Mouse (Mus musculus) MEL (cell line): Measurements from ENCODE around the gene Mms19. TPM values are rescaled to one million over a fixed set of nuclear protein-coding genes. Genes with fewer than 3 reads are reported as not detected.

Experiments used
- DNase-seq: peaks from one replicate; pipeline ENCODE4 v3.0.0; 2011; ENCODE audit warnings: low read depth, low spot score
- H3K27ac ChIP-seq: 2 replicates; pipeline ENCODE4 v1.5.1; 2012; ENCODE audit warnings: low read depth, mild to moderate bottlenecking, control low read depth, low read length, moderate library complexity; ENCODE audit not compliant: control insufficient read depth
- H3K27me3 ChIP-seq, 2 experiments: fragments of 150-350 bp in 1 of 2; sonication (generic) in 1 of 2; 2 replicates each; pipeline ENCODE4 v1.6.1; 2012; ENCODE audit warnings: low read length in 2 of 2, mild to moderate bottlenecking in 2 of 2, improper control_type of control experiment in 1 of 2, moderate library complexity in 1 of 2; ENCODE audit not compliant: insufficient read depth in 2 of 2, control insufficient read depth in 1 of 2
- H3K36me3 ChIP-seq, 2 experiments: 2 replicates each; pipeline ENCODE4 v1.6.1; 2012 to 2014; ENCODE audit warnings: low read length in 2 of 2, improper control_type of control experiment in 1 of 2, inconsistent platforms in 1 of 2, mild to moderate bottlenecking in 1 of 2; ENCODE audit not compliant: insufficient read depth in 2 of 2, control insufficient read depth in 1 of 2
- H3K4me1 ChIP-seq, 2 experiments: fragments of 150-350 bp in 1 of 2; sonication (generic) in 1 of 2; 2 replicates each; pipeline ENCODE4 v1.6.1; 2012; ENCODE audit warnings: low read length in 2 of 2, improper control_type of control experiment in 1 of 2, mild to moderate bottlenecking in 1 of 2; ENCODE audit not compliant: insufficient read depth in 2 of 2, control insufficient read depth in 1 of 2
- H3K4me3 ChIP-seq, 2 experiments: fragments of 150-350 bp in 1 of 2; sonication (generic) in 1 of 2; 2 replicates each; pipeline ENCODE4 v1.5.1; 2012; ENCODE audit warnings: low read depth in 2 of 2, low read length in 2 of 2, mild to moderate bottlenecking in 2 of 2, moderate library complexity in 2 of 2, control low read depth in 1 of 2, improper control_type of control experiment in 1 of 2; ENCODE audit not compliant: control insufficient read depth in 1 of 2, insufficient read depth in 1 of 2
- H3K79me2 ChIP-seq: 2 replicates; pipeline ENCODE4 v1.6.1; 2012; ENCODE audit warnings: mild to moderate bottlenecking, low read length, moderate library complexity; ENCODE audit not compliant: control insufficient read depth, poor library complexity, insufficient read depth
- H3K9ac ChIP-seq: 2 replicates; pipeline ENCODE4 v1.6.1; 2012; ENCODE audit warnings: low read depth, mild to moderate bottlenecking, control low read depth, low read length, moderate library complexity; ENCODE audit not compliant: control insufficient read depth, poor library complexity, severe bottlenecking
- H3K9me3 ChIP-seq: fragments of 150-350 bp; sonication (generic); replicated peaks from 2 replicates; pipeline ENCODE4 v1.6.1; 2012; ENCODE audit warnings: mild to moderate bottlenecking, low read length, improper control_type of control experiment, moderate library complexity; ENCODE audit not compliant: insufficient read depth
- BHLHE40 ChIP-seq: IDR thresholded peaks from 2 replicates; pipeline ENCODE4 v1.6.1; 2012; ENCODE audit warnings: low read depth, mild to moderate bottlenecking, inconsistent platforms, low read length, improper control_type of control experiment, borderline replicate concordance
- CHD1 ChIP-seq: IDR thresholded peaks from 2 replicates; pipeline ENCODE4 v1.6.1; 2012; ENCODE audit warnings: low read depth, mild to moderate bottlenecking, inconsistent platforms, low read length, improper control_type of control experiment
- CHD2 ChIP-seq: IDR thresholded peaks from 2 replicates; pipeline ENCODE4 v1.6.1; 2011; ENCODE audit warnings: low read length, improper control_type of control experiment
- CTCF ChIP-seq, 3 experiments: IDR thresholded peaks in 2 of 3; conservative IDR thresholded peaks in 1 of 3; 2 replicates each; pipeline ENCODE4 v1.5.1; 2011 to 2012; ENCODE audit warnings: low read length in 3 of 3, low read depth in 2 of 3, mild to moderate bottlenecking in 2 of 3, improper control_type of control experiment in 1 of 3, inconsistent platforms in 1 of 3, mixed read lengths in 1 of 3, moderate library complexity in 1 of 3; ENCODE audit not compliant: control insufficient read depth in 1 of 3, insufficient read depth in 1 of 3, poor library complexity in 1 of 3, severe bottlenecking in 1 of 3
- E2F4 ChIP-seq: IDR thresholded peaks from 2 replicates; pipeline ENCODE4 v1.6.1; 2011; ENCODE audit warnings: low read depth, low read length, improper control_type of control experiment, borderline replicate concordance
- ELF1 ChIP-seq: IDR thresholded peaks from 2 replicates; pipeline ENCODE4 v1.6.1; 2014; ENCODE audit warnings: low read depth, mild to moderate bottlenecking, inconsistent platforms, low read length, improper control_type of control experiment, moderate library complexity
- EP300 ChIP-seq, 2 experiments: IDR thresholded peaks; 2 replicates each; pipeline ENCODE4 v1.6.1; 2011; ENCODE audit warnings: improper control_type of control experiment in 2 of 2, low read length in 2 of 2, low read depth in 1 of 2, mild to moderate bottlenecking in 1 of 2
- ETS1 ChIP-seq: IDR thresholded peaks from 2 replicates; pipeline ENCODE4 v1.6.1; 2012; ENCODE audit warnings: low read depth, mild to moderate bottlenecking, inconsistent platforms, low read length, improper control_type of control experiment, moderate library complexity
- GABPA ChIP-seq: IDR thresholded peaks from 2 replicates; pipeline ENCODE4 v1.6.1; 2012; ENCODE audit warnings: low read depth, mild to moderate bottlenecking, inconsistent platforms, low read length, improper control_type of control experiment, moderate library complexity
- GATA1 ChIP-seq: IDR thresholded peaks from 2 replicates; pipeline ENCODE4 v1.6.1; 2011; ENCODE audit warnings: low read depth, low read length, improper control_type of control experiment
- HCFC1 ChIP-seq: IDR thresholded peaks from 2 replicates; pipeline ENCODE4 v1.6.1; 2012; ENCODE audit warnings: low read depth, mild to moderate bottlenecking, inconsistent platforms, low read length, improper control_type of control experiment, moderate library complexity
- KAT2A ChIP-seq: conservative IDR thresholded peaks from 2 replicates; pipeline ENCODE4 v1.6.1; 2012; ENCODE audit warnings: low read depth, low read length, improper control_type of control experiment, inconsistent platforms
- MAFK ChIP-seq: IDR thresholded peaks from 2 replicates; pipeline ENCODE4 v1.6.1; 2011; ENCODE audit warnings: low read depth, mild to moderate bottlenecking, low read length, improper control_type of control experiment, borderline replicate concordance
- MAZ ChIP-seq: IDR thresholded peaks from 2 replicates; pipeline ENCODE4 v1.6.1; 2012; ENCODE audit warnings: low read depth, mild to moderate bottlenecking, inconsistent platforms, low read length, improper control_type of control experiment
- MXI1 ChIP-seq: IDR thresholded peaks from 2 replicates; pipeline ENCODE4 v1.6.1; 2011; ENCODE audit warnings: mild to moderate bottlenecking, low read depth, low read length, improper control_type of control experiment
- MYB ChIP-seq: IDR thresholded peaks from 2 replicates; pipeline ENCODE4 v1.6.1; 2011; ENCODE audit warnings: mild to moderate bottlenecking, low read depth, low read length, improper control_type of control experiment
- NRF1 ChIP-seq: IDR thresholded peaks from 2 replicates; pipeline ENCODE4 v1.6.1; 2014; ENCODE audit warnings: low read depth, mild to moderate bottlenecking, inconsistent platforms, low read length, improper control_type of control experiment, moderate library complexity; ENCODE audit not compliant: poor library complexity, insufficient read depth, severe bottlenecking
- POLR2AphosphoS2 ChIP-seq: IDR thresholded peaks from 2 replicates; pipeline ENCODE4 v1.6.1; 2011; ENCODE audit warnings: low read length, improper control_type of control experiment
- POLR2AphosphoS5 ChIP-seq: IDR thresholded peaks from 2 replicates; pipeline ENCODE4 v1.6.1; 2012; ENCODE audit warnings: low read depth, borderline replicate concordance, mild to moderate bottlenecking, inconsistent platforms, low read length, moderate library complexity, mixed read lengths
- RAD21 ChIP-seq: IDR thresholded peaks from 2 replicates; pipeline ENCODE4 v1.6.1; 2011; ENCODE audit warnings: mild to moderate bottlenecking, low read depth, low read length, improper control_type of control experiment
- RCOR1 ChIP-seq: IDR thresholded peaks from 2 replicates; pipeline ENCODE4 v1.6.1; 2012; ENCODE audit warnings: low read depth, mild to moderate bottlenecking, inconsistent platforms, low read length, improper control_type of control experiment
- SIN3A ChIP-seq: IDR thresholded peaks from 2 replicates; pipeline ENCODE4 v1.6.1; 2012; ENCODE audit warnings: low read length, improper control_type of control experiment, inconsistent platforms
- TAL1 ChIP-seq: IDR thresholded peaks from 2 replicates; pipeline ENCODE4 v1.6.1; 2012; ENCODE audit warnings: mild to moderate bottlenecking, inconsistent platforms, low read length, moderate library complexity, mixed read lengths
- TBP ChIP-seq: IDR thresholded peaks from 2 replicates; pipeline ENCODE4 v1.8.0; 2011; ENCODE audit warnings: low read depth, low read length, improper control_type of control experiment
- TCF12 ChIP-seq: IDR thresholded peaks from 2 replicates; pipeline ENCODE4 v1.6.1; 2014; ENCODE audit warnings: low read depth, mild to moderate bottlenecking, inconsistent platforms, low read length, improper control_type of control experiment, moderate library complexity
- USF1 ChIP-seq: IDR thresholded peaks from 2 replicates; pipeline ENCODE4 v1.6.1; 2014; ENCODE audit warnings: low read depth, mild to moderate bottlenecking, inconsistent platforms, low read length, improper control_type of control experiment, moderate library complexity
- USF2 ChIP-seq, 2 experiments: IDR thresholded peaks; 2 replicates each; pipeline ENCODE4 v1.6.1; 2011 to 2012; ENCODE audit warnings: improper control_type of control experiment in 2 of 2, low read length in 2 of 2, borderline replicate concordance in 1 of 2, inconsistent platforms in 1 of 2, low read depth in 1 of 2, mild to moderate bottlenecking in 1 of 2; ENCODE audit not compliant: insufficient read depth in 1 of 2
- ZMIZ1 ChIP-seq: IDR thresholded peaks from 2 replicates; pipeline ENCODE4 v1.6.1; 2012; ENCODE audit warnings: low read depth, mild to moderate bottlenecking, inconsistent platforms, low read length, improper control_type of control experiment, moderate library complexity
- ZNF384 ChIP-seq: IDR thresholded peaks from 2 replicates; pipeline ENCODE4 v1.6.1; 2012; ENCODE audit warnings: low read depth, mild to moderate bottlenecking, inconsistent platforms, low read length, improper control_type of control experiment
- polyA plus RNA-seq, 2 experiments: library from polyadenylated mRNA; stranded (reverse) in 1 of 2; unstranded in 1 of 2; fragments of >175 nt in 1 of 2; fragments of >200 nt in 1 of 2; gene quantifications; 2 replicates each; pipeline versions ENCODE4 v1.2.1 to v1.2.4; 2012; ENCODE audit warnings: low replicate concordance in 2 of 2, low read depth in 1 of 2; ENCODE audit not compliant: insufficient read length in 2 of 2, insufficient read depth in 1 of 2, missing spikeins in 1 of 2
- total RNA-seq: library from RNA; depleted of rRNA; stranded (reverse); fragments of 300-350 nt; gene quantifications from 2 replicates; pipeline ENCODE4 v1.2.3, GENCODE M21; 2012

Gene Mms19
- total and polyA plus RNA-seq, 3 experiments, result 25.6 to 88.6 TPM; not detected in 1

- Histone ChIP-seq H3K27ac (no peak overlapping the region), H3K36me3 (no peaks in the 10 kb centered on the region), H3K79me2 (no peaks in the 10 kb centered on the region), H3K4me1 (peaks cover 0 to 5% of the 10 kb centered on the region in 2 experiments; a peak in 1 of 4 replicates), H3K9ac (no peak overlapping the region), H3K4me3 (no peak overlapping the region), H3K27me3 (no peaks in the 10 kb centered on the region), H3K9me3 (no peaks in the 10 kb centered on the region)
- DNase-seq, result no peak
- TF ChIP-seq CHD1 (no peak), CTCF (IDR thresholded peaks at IDR 0.05 in 2 of 3, conservative IDR thresholded peaks at IDR 0.05 in 1 of 3; ENCODE audit: control insufficient read depth in 1 of 3, insufficient read depth in 1 of 3, low read depth in 2 of 3, low read length in 3 of 3, poor library complexity in 1 of 3, severe bottlenecking in 1 of 3) (no peak), RCOR1 (no peak), MYB (no peak), MAFK (no peak), BHLHE40 (no peak), POLR2AphosphoS5 (no peak), ETS1 (no peak), GABPA (no peak), POLR2AphosphoS2 (no peak), ZNF384 (no peak), ZMIZ1 (no peak), TAL1 (no peak), RAD21 (no peak), EP300 (IDR thresholded peaks at IDR 0.05; ENCODE audit: low read depth in 1 of 2, low read length in 2 of 2) (no peak), SIN3A (no peak), MAZ (no peak), MXI1 (no peak), USF1 (no peak), TBP (no peak)
Measured at GRCm38 (mm10) chr19:42021681-42022541, 41.0 kb upstream of the Mms19 start.

- DNase-seq, result no peak
- Histone ChIP-seq H3K4me3 (no peak overlapping the region), H3K27ac (no peak overlapping the region), H3K9ac (no peak overlapping the region)
- TF ChIP-seq MXI1, result no peak
- no peak for TF ChIP-seq TCF12
- no peak for TF ChIP-seq KAT2A
- TF ChIP-seq TAL1, result no peak
- no peak for TF ChIP-seq USF2 (IDR thresholded peaks at IDR 0.05; ENCODE audit: borderline replicate concordance in 1 of 2, insufficient read depth in 1 of 2, low read depth in 1 of 2, low read length in 2 of 2)
- TF ChIP-seq E2F4, result no peak
- no peak for TF ChIP-seq ZNF384
- TF ChIP-seq MYB, result no peak
- no peak for TF ChIP-seq CTCF (IDR thresholded peaks at IDR 0.05 in 2 of 3, conservative IDR thresholded peaks at IDR 0.05 in 1 of 3; ENCODE audit: control insufficient read depth in 1 of 3, insufficient read depth in 1 of 3, low read depth in 2 of 3, low read length in 3 of 3, poor library complexity in 1 of 3, severe bottlenecking in 1 of 3)
- TF ChIP-seq ZMIZ1, result no peak
- TF ChIP-seq GATA1, result no peak
- no peak for TF ChIP-seq NRF1
- TF ChIP-seq HCFC1, result no peak
- no peak for TF ChIP-seq USF1
- no peak for TF ChIP-seq CHD2
- no peak for TF ChIP-seq ELF1
- TF ChIP-seq, all 39 proteins: peak for 0
- H3K27me3 ChIP-seq, result no peaks in the 10 kb centered on the region
- no peaks in the 10 kb centered on the region for H3K79me2 ChIP-seq
- H3K4me1 ChIP-seq, result peaks cover 0 to 5% of the 10 kb centered on the region in 2 experiments; a peak in 1 of 4 replicates
- H3K9me3 ChIP-seq, result no peaks in the 10 kb centered on the region
- H3K36me3 ChIP-seq, result no peaks in the 10 kb centered on the region
Measured at GRCm38 (mm10) chr19:42019011-42019522, 38.1 kb upstream of the Mms19 start.
